Mouse (Mus musculus) forebrain, embryonic 12.5 days (tissue): Measurements from ENCODE around the gene Krt80. TPM values are rescaled to one million over a fixed set of nuclear protein-coding genes. Genes with fewer than 3 reads are reported as not detected.

Source experiments
- ATAC-seq: fragments of 200-750 bp; cut with Nextera tagmentation; 2 replicates; pipeline ENCODE4 v1.8.0; 2017; ENCODE audit warnings: moderate TSS enrichment; ENCODE audit not compliant: low FRiP score
- H3K27ac ChIP-seq: fragments of 300-500 bp; sonication (generic); 2 replicates; pipeline ENCODE4 v1.5.1; 2016; ENCODE audit warnings: mild to moderate bottlenecking
- H3K27me3 ChIP-seq: fragments of 300-500 bp; sonication (generic); 2 replicates; pipeline ENCODE4 v1.6.1; 2016; ENCODE audit warnings: mild to moderate bottlenecking
- H3K36me3 ChIP-seq: fragments of 300-500 bp; sonication (generic); replicated peaks from 2 replicates; pipeline ENCODE4 v1.6.1; 2016; ENCODE audit warnings: mild to moderate bottlenecking
- H3K4me1 ChIP-seq: fragments of 300-500 bp; sonication (generic); 2 replicates; pipeline ENCODE4 v1.6.1; 2016
- H3K4me2 ChIP-seq: fragments of 300-500 bp; sonication (generic); 2 replicates; pipeline ENCODE4 v1.6.1; 2016; ENCODE audit warnings: mild to moderate bottlenecking, moderate library complexity
- H3K4me3 ChIP-seq: fragments of 300-500 bp; sonication (generic); replicated peaks from 2 replicates; pipeline ENCODE4 v1.5.1; 2016; ENCODE audit warnings: mild to moderate bottlenecking
- H3K9ac ChIP-seq: fragments of 300-500 bp; sonication (generic); 2 replicates; pipeline ENCODE4 v1.6.1; 2016; ENCODE audit warnings: mild to moderate bottlenecking
- H3K9me3 ChIP-seq: fragments of 300-500 bp; sonication (generic); 2 replicates; pipeline ENCODE4 v1.6.1; 2016
- WGBS: fragments of 180-500 bp; shearing (Covaris S2); methylation state at CpG from one replicate; pipeline ENCODE4 v1.1.7; 2016; 5-methylcytosine and 5-hydroxymethylcytosine counted together
- microRNA counts: library from miRNA; unstranded; fragments of <30 nt; microRNA quantifications from one replicate; lab custom pipeline; 2017
- microRNA-seq: library from miRNA; unstranded; fragments of <30 nt; microRNA quantifications from one replicate; pipeline ENCODE4, GENCODE M21; 2017
- polyA plus RNA-seq: library from polyadenylated mRNA; unstranded; fragments of >200 nt; fragmentation: Nextera tagmentation; extraction: Ambion mirVana; gene quantifications from 2 replicates; pipeline ENCODE4 v1.2.1, GENCODE M21; 2016

Krt80 gene
- polyA plus RNA-seq, 1 experiment from 2014 or later = not detected

- no peaks in the 10 kb centered on the region for H3K27me3 ChIP-seq
- H3K4me1 ChIP-seq = peaks cover 6% of the 10 kb centered on the region
- no peak overlapping the region for H3K27ac ChIP-seq
- no peaks in the 10 kb centered on the region for H3K36me3 ChIP-seq
- H3K4me3 ChIP-seq = no peak overlapping the region
- no peaks in the 10 kb centered on the region for H3K9me3 ChIP-seq
- H3K4me2 ChIP-seq = no peak overlapping the region
- no peak overlapping the region for H3K9ac ChIP-seq
- 87% methylated on average over 4 of the region's 4 CpGs for WGBS
- ATAC-seq = no peak
Measured at GRCm38 (mm10) chr15:101306459-101306858, 63.5 kb downstream of the Krt80 start.

- Histone ChIP-seq H3K9ac (no peak overlapping the region), H3K4me2 (no peak overlapping the region), H3K27me3 (no peaks in the 10 kb centered on the region), H3K27ac (no peak overlapping the region), H3K9me3 (no peaks in the 10 kb centered on the region), H3K4me1 (peaks cover under 1% of the 10 kb centered on the region), H3K36me3 (no peaks in the 10 kb centered on the region), H3K4me3 (no peak overlapping the region)
- ATAC-seq = no peak
- WGBS = 89% methylated on average over 4 of the region's 4 CpGs
Measured at GRCm38 (mm10) chr15:101303830-101304229, 66.1 kb downstream of the Krt80 start.

- no peak overlapping the region for H3K4me2 ChIP-seq
- no peak overlapping the region for H3K9ac ChIP-seq
- H3K27me3 ChIP-seq = no peaks in the 10 kb centered on the region
- peaks cover 6% of the 10 kb centered on the region; the same call in 1 of the 2 replicates for H3K4me1 ChIP-seq
- no peak for ATAC-seq
- H3K9me3 ChIP-seq = no peaks in the 10 kb centered on the region
- H3K36me3 ChIP-seq = no peaks in the 10 kb centered on the region
- WGBS = 76% methylated on average over 3 of the region's 3 CpGs
- no peak overlapping the region for H3K27ac ChIP-seq
- H3K4me3 ChIP-seq = no peak overlapping the region
Measured at GRCm38 (mm10) chr15:101302201-101302600, 67.8 kb downstream of the Krt80 start.

- H3K36me3 ChIP-seq = no peaks in the 10 kb centered on the region
- no peaks in the 10 kb centered on the region for H3K27me3 ChIP-seq
- H3K4me1 ChIP-seq = peaks cover 6% of the 10 kb centered on the region; the same call in 1 of the 2 replicates
- H3K4me2 ChIP-seq = no peak overlapping the region
- WGBS = 76% methylated on average over 6 of the region's 6 CpGs
- no peak for ATAC-seq
- H3K9ac ChIP-seq = no peak overlapping the region
- H3K27ac ChIP-seq = no peak overlapping the region
- H3K9me3 ChIP-seq = no peaks in the 10 kb centered on the region
- no peak overlapping the region for H3K4me3 ChIP-seq
Measured at GRCm38 (mm10) chr15:101300128-101300527, 69.8 kb downstream of the Krt80 start.

GRCm38 (mm10) chr15:101299480-101299960 lies 70.4 kb downstream of the Krt80 start:
- H3K9ac ChIP-seq = no peak overlapping the region

GRCm38 (mm10) chr15:101298550-101298949 lies 71.4 kb downstream of the Krt80 start:
- Histone ChIP-seq H3K27ac (no peak overlapping the region), H3K4me3 (no peak overlapping the region), H3K36me3 (no peaks in the 10 kb centered on the region), H3K4me1 (peaks cover 6% of the 10 kb centered on the region; the same call in 1 of the 2 replicates), H3K4me2 (peak overlapping the region; percentile 35), H3K9ac (peak overlapping the region; percentile 41), H3K9me3 (no peaks in the 10 kb centered on the region), H3K27me3 (no peaks in the 10 kb centered on the region)
- ATAC-seq = no peak
- WGBS = 14% methylated on average over 7 of the region's 7 CpGs

More at GRCm38 (mm10) chr15:101299480-101299960, 70.4 kb downstream of the Krt80 start:
- no peak for ATAC-seq
- no peak overlapping the region for H3K4me3 ChIP-seq
- H3K27me3 ChIP-seq = no peaks in the 10 kb centered on the region
- H3K9me3 ChIP-seq = no peaks in the 10 kb centered on the region
- H3K4me1 ChIP-seq = peaks cover 6% of the 10 kb centered on the region; the same call in 1 of the 2 replicates
- H3K36me3 ChIP-seq = no peaks in the 10 kb centered on the region
- no peak overlapping the region for H3K4me2 ChIP-seq
- 86% methylated on average over 14 of the region's 14 CpGs for WGBS
- H3K27ac ChIP-seq = no peak overlapping the region

GRCm38 (mm10) chr15:101297988-101298387 lies 72.0 kb downstream of the Krt80 start:
- 29% methylated on average over 7 of the region's 7 CpGs for WGBS
- Histone ChIP-seq H3K36me3 (0 out of 2 replicates have a peak, but pooled peaks cover under 1% of the 10 kb centered on the region), H3K9ac (0 out of 2 replicates have a peak overlapping the region, but pooled peaks have one; percentile 41), H3K4me2 (no peak overlapping the region; the same call in 1 of the 2 replicates), H3K27me3 (no peaks in the 10 kb centered on the region), H3K27ac (no peak overlapping the region), H3K9me3 (no peaks in the 10 kb centered on the region), H3K4me3 (no peak overlapping the region), H3K4me1 (peaks cover 6% of the 10 kb centered on the region; the same call in 1 of the 2 replicates)
- ATAC-seq = no peak

MicroRNAs encoded within 50 kb of the gene (microRNA counts, 519-probe panel; counts per million panel counts)
- microRNA mmu-miR-1941-3p (lab: Ali Mortazavi, UCI) (not detected), microRNA mmu-miR-1941-5p (lab: Ali Mortazavi, UCI) (not detected)

Small RNAs within 50 kb of the gene (microRNA-seq; reads per million reads assigned to microRNA genes)
- gene Mir1941 = not detected

Other genes with a start within 250 kb of the Krt80 start
- gene Acvrl1, start 241.6 kb downstream of the Krt80 start, polyA plus RNA-seq = 6.4 and 6.5 TPM in 2 replicates
- gene Acvr1b, start 196.1 kb downstream of the Krt80 start, polyA plus RNA-seq = 14.5 and 18.4 TPM in 2 replicates
- gene Grasp, start 146.0 kb downstream of the Krt80 start, polyA plus RNA-seq = 4.1 and 4.7 TPM in 2 replicates
- gene Nr4a1, start 115.9 kb downstream of the Krt80 start, polyA plus RNA-seq = 2.9 and 3.6 TPM in 2 replicates
- 61.9 and 63.2 TPM in 2 replicates for gene Atg101, start 85.9 kb downstream of the Krt80 start, polyA plus RNA-seq
- gene 6030408B16Rik, start 77.0 kb downstream of the Krt80 start, polyA plus RNA-seq = 0.27 and 0.28 TPM in 2 replicates
- gene Krt7, start 40.9 kb upstream of the Krt80 start, polyA plus RNA-seq = 3.9 and 6.4 TPM in 2 replicates
- gene Krt87, start 68.6 kb upstream of the Krt80 start, polyA plus RNA-seq = 0.17 and 0.22 TPM in 2 replicates
- gene Krt88, start 77.6 kb upstream of the Krt80 start, polyA plus RNA-seq = not detected in 2 replicates
- gene Krt81, start 93.6 kb upstream of the Krt80 start, polyA plus RNA-seq = not detected in 2 replicates
- not detected in 2 replicates for gene Krt86, start 103.3 kb upstream of the Krt80 start, polyA plus RNA-seq
- not detected in 2 replicates for gene Krt83, start 121.3 kb upstream of the Krt80 start, polyA plus RNA-seq
- gene Gm49425, start 147.1 kb upstream of the Krt80 start, polyA plus RNA-seq = not detected in 2 replicates
- gene Krt84, start 162.7 kb upstream of the Krt80 start, polyA plus RNA-seq = not detected in 2 replicates
- not detected in 2 replicates for gene Krt82, start 180.5 kb upstream of the Krt80 start, polyA plus RNA-seq
- 0.11 and 0.22 TPM in 2 replicates for gene Krt90, start 192.8 kb upstream of the Krt80 start, polyA plus RNA-seq
- gene Krt75, start 203.7 kb upstream of the Krt80 start, polyA plus RNA-seq = 0.09 and 0.12 TPM in 2 replicates